Mouse (Mus musculus) hindbrain, embryonic 13.5 days (tissue): Measurements from ENCODE around the gene Ncr1. TPM values are rescaled to one million over a fixed set of nuclear protein-coding genes. Genes with fewer than 3 reads are reported as not detected.
"Not testable (repeated sequence)": the region's sequence is repeated elsewhere in the genome, so short reads cannot be mapped to it uniquely, and the experiment has no call there.

Experiments
- ATAC-seq: fragments of 200-750 bp; cut with Nextera tagmentation; 2 replicates; pipeline ENCODE4 v1.8.0; 2017; ENCODE audit warnings: moderate TSS enrichment; ENCODE audit not compliant: low FRiP score
- H3K27ac ChIP-seq: fragments of 300-500 bp; sonication (generic); 2 replicates; pipeline ENCODE4 v1.5.1; 2015; ENCODE audit warnings: inconsistent platforms, mild to moderate bottlenecking, moderate library complexity
- H3K27me3 ChIP-seq: fragments of 300-500 bp; sonication (generic); 2 replicates; pipeline ENCODE4 v1.6.1; 2015; ENCODE audit warnings: mild to moderate bottlenecking, inconsistent platforms
- H3K36me3 ChIP-seq: fragments of 300-500 bp; sonication (generic); 2 replicates; pipeline ENCODE4 v1.6.1; 2015; ENCODE audit warnings: mild to moderate bottlenecking, inconsistent platforms
- H3K4me1 ChIP-seq: fragments of 300-500 bp; sonication (generic); replicated peaks from 2 replicates; pipeline ENCODE4 v1.6.1; 2015; ENCODE audit warnings: inconsistent platforms
- H3K4me2 ChIP-seq: fragments of 300-500 bp; sonication (generic); 2 replicates; pipeline ENCODE4 v1.6.1; 2015; ENCODE audit warnings: inconsistent platforms, mild to moderate bottlenecking, moderate library complexity
- H3K4me3 ChIP-seq: fragments of 300-500 bp; sonication (generic); 2 replicates; pipeline ENCODE4 v1.5.1; 2015; ENCODE audit warnings: mild to moderate bottlenecking, inconsistent platforms
- H3K9ac ChIP-seq: fragments of 300-500 bp; sonication (generic); 2 replicates; pipeline ENCODE4 v1.6.1; 2015; ENCODE audit warnings: mild to moderate bottlenecking, inconsistent platforms
- H3K9me3 ChIP-seq: fragments of 300-500 bp; sonication (generic); 2 replicates; pipeline ENCODE4 v1.6.1; 2016; ENCODE audit warnings: inconsistent platforms
- WGBS: fragments of 180-500 bp; shearing (Covaris S2); methylation state at CpG from one replicate; pipeline ENCODE4 v1.1.7; 2015; 5-methylcytosine and 5-hydroxymethylcytosine counted together
- microRNA-seq: library from miRNA; unstranded; fragments of <30 nt; microRNA quantifications from one replicate; pipeline ENCODE4, GENCODE M21; 2016
- polyA plus RNA-seq: library from polyadenylated mRNA; unstranded; fragments of >200 nt; fragmentation: Nextera tagmentation; extraction: Ambion mirVana; gene quantifications from 2 replicates; pipeline ENCODE4 v1.2.1, GENCODE M21; 2015

Gene Ncr1
- not detected in 2 replicates for polyA plus RNA-seq

- Histone ChIP-seq H3K4me1 (no peaks in the 10 kb centered on the region), H3K27me3 (no peaks in the 10 kb centered on the region), H3K9me3 (no peaks in the 10 kb centered on the region), H3K9ac (no peak within 1 kb of the TSS), H3K4me2 (no peak within 1 kb of the TSS), H3K4me3 (no peak within 1 kb of the TSS), H3K27ac (no peak within 1 kb of the TSS), H3K36me3 (no peaks in the 10 kb centered on the region)
- no peak for ATAC-seq
Measured at GRCm38 (mm10) chr7:4337509-4337908, at the start of gene Ncr1. Gene Ncr1 (plus strand): TSS chr7:4337724.

DNA sequence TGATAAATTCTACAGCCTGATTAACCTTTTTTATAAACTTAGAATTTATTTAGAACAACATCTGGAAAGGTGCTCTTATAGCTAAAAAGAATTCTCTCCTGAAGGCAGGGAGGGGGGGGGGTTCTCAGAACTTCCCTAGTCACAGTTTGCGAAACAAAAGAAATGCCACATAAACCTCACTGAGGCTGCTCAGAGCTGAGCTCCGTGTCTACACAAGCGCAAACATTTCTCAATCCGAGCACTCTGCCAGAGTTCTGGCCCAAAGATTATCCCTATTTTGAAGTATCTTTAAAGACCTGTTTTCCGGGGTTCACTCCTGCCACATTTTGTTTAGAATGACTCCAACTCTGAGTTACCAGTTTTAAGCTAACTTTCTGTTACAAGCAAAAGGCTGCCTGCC lies 44.9 kb upstream of the Ncr1 start:
- Histone ChIP-seq H3K9ac (no peak overlapping the region), H3K36me3 (no peaks in the 10 kb centered on the region), H3K4me3 (no peak overlapping the region), H3K9me3 (no peaks in the 10 kb centered on the region; the same call in 1 of the 2 replicates), H3K4me2 (no peak overlapping the region), H3K27ac (no peak overlapping the region), H3K4me1 (no peaks in the 10 kb centered on the region), H3K27me3 (no peaks in the 10 kb centered on the region)
- WGBS = 78% methylated on average over 5 of the region's 5 CpGs
- no peak for ATAC-seq

DNA sequence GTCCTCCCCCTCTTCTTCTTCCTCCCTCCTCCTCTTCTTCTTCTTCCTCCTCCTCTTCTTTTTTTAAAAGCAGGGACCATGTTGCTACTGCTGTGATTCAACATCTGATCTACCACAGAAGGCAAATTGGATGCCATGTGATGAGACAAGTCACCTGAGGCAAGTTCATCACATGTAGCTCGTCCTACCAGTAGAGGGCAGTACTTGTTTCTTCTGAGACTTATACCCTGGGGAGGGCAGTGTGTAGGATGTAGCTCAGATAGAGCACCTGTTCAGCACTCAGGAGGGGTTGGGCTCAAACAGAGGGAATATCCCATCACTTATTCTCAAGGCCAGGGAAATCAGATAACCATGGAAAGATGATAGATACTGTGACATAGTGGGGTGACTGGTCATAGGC lies 40.3 kb upstream of the Ncr1 start:
- no peak for ATAC-seq
- no peaks in the 10 kb centered on the region for H3K27me3 ChIP-seq
- H3K4me3 ChIP-seq = no peak overlapping the region

GRCm38 (mm10) chr7:4300166-4300565 lies 37.4 kb upstream of the Ncr1 start:
- Histone ChIP-seq H3K9me3 (no peaks in the 10 kb centered on the region), H3K4me3 (no peak overlapping the region), H3K9ac (no peak overlapping the region), H3K36me3 (no peaks in the 10 kb centered on the region), H3K27me3 (no peaks in the 10 kb centered on the region), H3K4me2 (no peak overlapping the region), H3K4me1 (no peaks in the 10 kb centered on the region), H3K27ac (no peak overlapping the region)
- ATAC-seq = no peak

More for the DNA sequence above, 40.3 kb upstream of the Ncr1 start:
- Histone ChIP-seq H3K4me2 (no peak overlapping the region), H3K4me1 (no peaks in the 10 kb centered on the region), H3K27ac (no peak overlapping the region), H3K36me3 (no peaks in the 10 kb centered on the region), H3K9me3 (no peaks in the 10 kb centered on the region), H3K9ac (no peak overlapping the region)
- WGBS = 53% methylated on average over 1 of the region's 1 CpGs

DNA sequence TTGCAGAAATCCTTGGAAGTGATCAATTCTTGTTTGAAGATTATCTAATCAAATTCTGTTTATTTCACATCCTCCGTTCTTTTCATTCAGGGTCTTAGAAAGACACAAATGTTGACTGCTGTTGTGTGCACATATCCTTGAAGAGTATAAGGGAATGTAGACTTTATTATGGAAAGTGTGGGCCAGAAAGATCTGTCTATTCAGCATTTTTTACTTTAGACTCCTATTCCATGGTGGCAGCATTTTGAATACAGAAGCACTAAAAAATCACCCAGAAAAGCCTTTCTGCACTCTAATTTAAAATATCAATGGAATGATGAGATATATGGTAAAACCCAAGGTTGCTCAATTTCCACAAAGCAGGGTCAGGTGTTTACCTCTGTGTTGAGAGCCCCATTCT lies 34.1 kb upstream of the Ncr1 start:
- H3K9me3 ChIP-seq = no peaks in the 10 kb centered on the region
- WGBS = 93% methylated on average over 1 of the region's 1 CpGs
- H3K4me3 ChIP-seq = no peak overlapping the region
- H3K27ac ChIP-seq = no peak overlapping the region
- no peaks in the 10 kb centered on the region for H3K4me1 ChIP-seq
- H3K9ac ChIP-seq = no peak overlapping the region
- ATAC-seq = no peak
- no peak overlapping the region for H3K4me2 ChIP-seq
- no peaks in the 10 kb centered on the region for H3K27me3 ChIP-seq
- no peaks in the 10 kb centered on the region for H3K36me3 ChIP-seq

DNA sequence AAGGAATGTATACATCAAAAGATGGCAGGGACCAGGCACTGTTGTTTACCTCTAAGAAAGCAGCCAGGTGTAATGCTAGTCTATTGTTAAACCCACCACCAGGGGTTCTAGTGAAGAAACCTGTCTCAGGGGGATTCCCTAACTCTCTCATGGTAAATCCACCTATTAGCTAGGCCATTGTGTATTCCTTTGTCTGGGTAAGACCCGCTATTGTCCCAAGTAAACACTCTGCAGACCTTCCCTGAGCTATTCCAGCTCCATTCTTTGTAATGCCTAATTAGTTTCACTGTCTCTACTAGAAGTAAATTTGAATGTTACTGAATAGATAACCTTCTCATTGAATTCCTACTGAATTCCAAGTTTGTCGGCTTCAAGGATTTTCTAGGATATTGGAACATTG lies 24.4 kb upstream of the Ncr1 start:
- H3K4me2 ChIP-seq, H3K9ac ChIP-seq, H3K4me1 ChIP-seq, H3K4me3 ChIP-seq, H3K36me3 ChIP-seq, ATAC-seq, H3K9me3 ChIP-seq, H3K27me3 ChIP-seq, H3K27ac ChIP-seq: not testable (repeated sequence)
- WGBS = 85% methylated on average over 2 of the region's 2 CpGs

GRCm38 (mm10) chr7:4313531-4313930 lies 24.0 kb upstream of the Ncr1 start:
- H3K4me2 ChIP-seq, H3K36me3 ChIP-seq, H3K4me3 ChIP-seq, H3K9ac ChIP-seq, H3K27ac ChIP-seq, H3K4me1 ChIP-seq, H3K9me3 ChIP-seq, H3K27me3 ChIP-seq, ATAC-seq: not testable (repeated sequence)
- WGBS = 85% methylated on average over 3 of the region's 3 CpGs

DNA sequence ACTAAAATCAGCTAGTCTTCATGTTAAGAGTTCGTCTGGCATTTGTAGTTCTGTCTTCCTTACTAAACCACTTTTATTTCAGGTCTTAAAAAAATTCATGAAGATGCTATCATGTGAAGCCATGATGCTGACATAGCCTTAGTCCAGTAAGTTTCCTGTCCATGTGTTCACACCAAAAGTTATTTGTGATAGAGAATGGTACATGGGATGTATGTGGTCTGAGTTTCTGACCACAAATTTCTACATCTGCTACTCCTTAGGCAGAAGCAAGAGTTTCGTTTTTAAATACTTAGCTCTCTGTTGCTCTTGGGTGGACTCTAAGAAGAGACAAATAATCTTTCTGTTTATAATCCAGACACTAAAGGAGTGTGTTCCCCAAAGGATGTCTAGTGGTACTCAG lies 14.2 kb upstream of the Ncr1 start:
- no peaks in the 10 kb centered on the region for H3K36me3 ChIP-seq
- ATAC-seq = no peak
- H3K4me2 ChIP-seq = no peak overlapping the region
- no peaks in the 10 kb centered on the region for H3K4me1 ChIP-seq
- no peak overlapping the region for H3K27ac ChIP-seq
- WGBS = 87% methylated on average over 2 of the region's 2 CpGs
- H3K27me3 ChIP-seq = no peaks in the 10 kb centered on the region
- no peak overlapping the region for H3K4me3 ChIP-seq
- H3K9me3 ChIP-seq = no peaks in the 10 kb centered on the region
- H3K9ac ChIP-seq = no peak overlapping the region

DNA sequence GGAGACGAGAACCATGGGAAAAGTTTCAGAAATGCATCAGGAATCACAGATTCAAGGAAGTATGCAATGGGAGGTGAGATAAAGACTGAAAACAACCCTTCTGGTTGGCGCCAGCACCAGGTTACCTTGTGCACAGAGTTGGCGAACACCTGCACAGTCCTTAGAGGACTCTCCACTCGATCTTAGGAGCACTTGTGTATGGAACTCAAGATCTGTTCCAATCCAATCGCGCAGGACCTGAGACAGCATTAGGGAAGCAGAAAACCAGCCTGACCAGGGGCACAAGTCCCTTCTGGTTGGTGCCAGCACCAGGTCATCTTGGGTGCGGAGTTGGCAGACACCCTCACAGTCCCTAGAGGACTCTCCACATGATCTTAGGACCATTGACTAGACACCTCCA lies 36.0 kb downstream of the Ncr1 start:
- WGBS = 79% methylated on average over 7 of the region's 7 CpGs
- no peak overlapping the region for H3K4me3 ChIP-seq
- H3K9ac ChIP-seq = no peak overlapping the region
- H3K27ac ChIP-seq = no peak overlapping the region
- no peaks in the 10 kb centered on the region for H3K4me1 ChIP-seq
- no peaks in the 10 kb centered on the region; the same call in 1 of the 2 replicates for H3K9me3 ChIP-seq
- no peak for ATAC-seq
- H3K36me3 ChIP-seq = no peaks in the 10 kb centered on the region
- H3K4me2 ChIP-seq = no peak overlapping the region
- H3K27me3 ChIP-seq = no peaks in the 10 kb centered on the region

Small RNAs within 50 kb of the gene (microRNA-seq; reads per million reads assigned to microRNA genes)
- gene Gm24752 = not detected
- not detected for gene Gm25349

Other genes starting within 250 kb of the Ncr1 start
- 132 and 138 TPM in 2 replicates for gene Ttyh1, start 218.3 kb upstream of the Ncr1 start, polyA plus RNA-seq
- gene Leng8, start 200.7 kb upstream of the Ncr1 start, polyA plus RNA-seq = 77.0 and 79.4 TPM in 2 replicates
- gene Leng9, start 187.3 kb upstream of the Ncr1 start, polyA plus RNA-seq = 4.7 TPM in 2 replicates
- 8.4 and 10.1 TPM in 2 replicates for gene Cdc42ep5, start 172.9 kb upstream of the Ncr1 start, polyA plus RNA-seq
- gene Lilra5, start 100.0 kb upstream of the Ncr1 start, polyA plus RNA-seq = not detected in 2 replicates
- 0.13 and 0.19 TPM in 2 replicates for gene Gp6, start 60.0 kb downstream of the Ncr1 start, polyA plus RNA-seq
- gene Rdh13, start 107.9 kb downstream of the Ncr1 start, polyA plus RNA-seq = 37.2 and 37.7 TPM in 2 replicates
- 9.3 and 10.6 TPM in 2 replicates for gene Eps8l1, start 123.0 kb downstream of the Ncr1 start, polyA plus RNA-seq
- 39.6 and 49.7 TPM in 2 replicates for gene Ppp1r12c, start 164.0 kb downstream of the Ncr1 start, polyA plus RNA-seq
- gene Tnnt1, start 178.7 kb downstream of the Ncr1 start, polyA plus RNA-seq = 7.4 and 7.5 TPM in 2 replicates
- 3.8 and 3.9 TPM in 2 replicates for gene Tnni3, start 186.5 kb downstream of the Ncr1 start, polyA plus RNA-seq
- 2.0 and 2.8 TPM in 2 replicates for gene Dnaaf3, start 194.7 kb downstream of the Ncr1 start, polyA plus RNA-seq
- 78.7 and 82.6 TPM in 2 replicates for gene Syt5, start 209.8 kb downstream of the Ncr1 start, polyA plus RNA-seq